Mouse (Mus musculus) adrenal gland, postnatal 36 days (tissue): ENCODE measurements around the gene Dcdc2b. TPM values are rescaled to one million over a fixed set of nuclear protein-coding genes. Genes with fewer than 3 reads are reported as not detected.
A peak's percentile ranks its signal among the peaks of the same experiment; 100 is the strongest.

ENCODE experiments used
- DNase-seq, 2 experiments: peaks; one replicate each; pipeline ENCODE4 v3.0.0; 2021; ENCODE audit warnings: mixed read lengths in 1 of 2
- total RNA-seq, 2 experiments: library from RNA; stranded (reverse); gene quantifications; 2 replicates each; pipeline ENCODE4 v1.2.3; 2021

The Dcdc2b gene
- total RNA-seq, 2 experiments from 2014 or later = 0.73 to 2.6 TPM

DNA sequence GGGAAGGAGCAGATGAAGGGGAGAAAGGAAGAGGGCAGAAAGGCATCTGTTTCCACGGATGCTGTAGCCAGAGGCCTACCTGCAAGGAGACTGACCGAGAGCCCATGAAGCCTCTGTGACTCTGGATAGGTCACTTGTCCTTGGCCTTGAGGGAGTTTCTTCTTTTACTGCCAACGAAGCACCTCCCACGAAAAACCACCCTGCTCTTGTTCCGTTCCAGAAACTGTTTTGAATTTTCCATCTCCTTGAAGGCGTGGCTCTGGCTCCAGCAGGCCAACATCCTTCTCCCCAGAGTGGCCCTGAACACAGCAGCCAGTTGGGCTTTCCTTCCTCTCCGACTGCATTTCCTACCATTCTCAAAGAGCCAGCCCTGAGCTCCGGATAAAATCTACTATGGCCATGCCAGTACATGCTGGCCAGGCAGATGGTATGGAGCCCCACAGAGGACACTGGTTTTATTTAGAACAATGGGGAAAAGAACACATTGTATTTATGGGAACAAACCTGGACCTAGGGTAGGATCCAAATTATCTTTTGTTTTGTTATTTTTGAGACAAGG, 7.3 kb upstream of the Dcdc2b start:
- DNase-seq = peak; percentile 42 to 56

DNA sequence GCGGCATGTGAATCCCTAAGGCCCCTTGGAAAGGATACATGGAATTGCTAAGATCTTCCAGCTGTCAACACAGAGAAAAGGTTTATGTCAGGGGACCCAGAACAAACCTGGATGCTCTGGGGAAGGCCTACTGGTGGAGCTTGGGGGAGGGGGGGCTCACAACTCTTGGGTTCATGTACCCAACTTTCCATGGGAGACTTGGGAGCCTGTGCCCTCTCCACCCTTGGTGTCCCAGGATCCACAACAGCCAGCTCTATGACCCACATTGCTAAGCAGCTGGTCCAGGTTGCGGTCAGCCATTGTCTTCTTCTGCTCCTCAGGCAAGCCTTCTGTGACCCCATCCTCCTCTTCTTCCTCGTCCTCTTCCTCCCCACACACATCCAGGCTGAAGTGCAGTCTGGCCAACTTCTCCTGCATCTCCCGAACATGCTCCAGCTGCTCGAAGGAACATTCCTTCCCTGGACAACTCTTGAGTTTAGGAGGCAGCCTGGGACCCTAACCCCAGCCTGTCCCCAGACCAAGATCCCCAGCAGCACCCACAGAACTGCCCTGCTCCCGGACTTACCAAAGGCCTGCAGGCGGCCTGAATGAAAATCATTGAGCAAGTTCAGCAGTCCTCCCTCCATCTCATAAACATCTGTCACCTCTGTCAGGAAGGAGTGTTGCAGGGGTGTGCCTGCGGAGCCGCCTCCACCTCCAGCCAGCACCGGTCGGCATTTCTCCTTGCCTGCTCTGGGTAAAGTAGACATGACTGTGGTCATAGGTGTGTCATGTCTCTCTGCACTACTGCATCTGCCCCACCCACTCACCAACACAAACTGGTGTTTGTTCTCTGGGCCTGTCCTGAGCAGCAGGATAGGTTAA, 6.6 kb upstream of the Dcdc2b start:
- no peak for DNase-seq

DNA sequence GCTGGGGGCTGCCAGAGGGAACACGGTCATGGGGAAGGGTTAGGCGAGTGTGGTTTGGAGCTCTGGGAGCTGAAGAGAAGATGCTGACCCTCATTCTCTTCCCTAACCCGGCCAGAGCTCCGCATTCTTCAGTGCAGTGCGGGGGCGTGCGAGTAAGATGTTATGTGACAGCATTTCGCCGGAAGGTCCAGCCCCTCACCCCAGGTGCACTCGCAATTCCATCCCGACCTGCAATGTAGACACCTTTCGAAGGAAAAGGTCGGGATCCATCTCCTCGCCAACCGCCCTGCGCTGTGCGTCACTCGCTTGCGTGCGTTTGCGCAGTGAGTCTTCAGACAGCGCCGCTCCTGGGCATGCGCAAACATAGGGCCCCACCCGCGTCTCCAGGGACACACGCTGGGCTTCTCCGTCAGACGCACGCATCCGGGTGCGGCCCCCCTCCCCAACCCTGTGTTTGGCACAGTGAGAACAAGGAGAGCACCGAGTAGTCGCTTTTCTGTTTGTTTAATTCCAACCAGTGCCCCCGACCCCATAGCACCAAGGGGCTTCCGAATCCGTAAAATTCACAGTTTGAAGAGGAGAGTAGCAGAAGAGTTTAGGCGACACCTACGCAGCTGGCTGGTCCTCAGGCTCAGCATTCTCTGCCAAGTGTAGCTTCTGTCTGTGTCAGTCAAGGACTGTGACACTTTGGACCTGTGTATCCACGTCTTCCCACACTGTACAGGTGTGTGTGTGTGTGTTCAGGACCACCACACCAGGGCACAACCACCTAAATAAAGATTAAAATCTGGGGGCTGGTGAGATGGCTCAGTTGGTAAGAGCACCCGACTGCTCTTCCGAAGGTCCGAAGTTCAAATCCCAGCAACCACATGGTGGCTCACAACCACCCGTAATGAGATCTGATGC, 5.0 kb upstream of the Dcdc2b start, which contains the start of gene Iqcc:
Gene Iqcc (minus strand): TSS at position 314 of the 906 bp plus-strand sequence.
- DNase-seq = peak; percentile 97

DNA sequence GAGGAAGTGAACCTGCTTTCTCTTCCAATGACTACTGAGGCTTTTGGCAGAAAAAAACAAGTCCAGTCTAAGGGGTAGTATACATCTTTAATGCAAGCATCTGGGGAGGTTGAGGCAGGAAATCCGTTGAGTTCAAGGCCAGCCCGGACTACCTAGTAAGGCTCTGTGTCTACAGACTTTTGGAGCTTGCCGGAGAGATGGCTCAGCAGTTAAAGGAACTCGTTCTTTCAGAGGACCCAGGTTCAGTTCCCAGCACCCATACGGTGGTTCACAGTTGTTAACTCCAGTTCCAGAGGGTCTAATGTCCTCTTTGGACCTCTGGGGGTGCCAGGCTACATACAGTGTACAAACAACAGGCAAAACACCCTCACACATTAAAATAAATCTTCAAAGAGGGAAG, 4.0 kb upstream of the Dcdc2b start:
- DNase-seq = no peak

DNA sequence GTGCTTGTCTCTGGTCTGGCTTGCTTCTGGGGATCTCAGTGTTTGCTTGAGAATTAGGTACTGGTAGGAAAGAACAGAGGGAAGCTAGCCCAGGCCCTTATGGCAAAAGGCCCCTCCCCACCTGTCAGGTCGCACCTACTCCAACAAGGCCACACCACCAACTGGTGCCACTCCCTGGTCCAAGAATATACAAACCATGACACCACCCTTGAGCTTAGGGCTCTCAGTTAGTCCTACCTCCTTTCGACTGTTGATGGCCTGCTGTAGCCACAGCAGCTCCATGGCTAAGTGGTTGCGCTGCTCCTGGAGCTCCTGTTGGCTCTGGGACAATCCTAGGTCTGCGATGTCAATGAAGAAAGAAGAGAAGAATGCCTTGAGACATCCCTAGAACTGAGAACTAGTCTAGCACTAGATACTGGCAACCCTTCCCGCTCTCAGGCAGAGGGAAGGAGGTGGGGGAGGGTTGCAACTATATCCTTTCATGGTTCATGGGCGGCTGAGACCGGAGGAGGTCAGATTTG, 3.1 kb upstream of the Dcdc2b start:
- no peak for DNase-seq

DNA sequence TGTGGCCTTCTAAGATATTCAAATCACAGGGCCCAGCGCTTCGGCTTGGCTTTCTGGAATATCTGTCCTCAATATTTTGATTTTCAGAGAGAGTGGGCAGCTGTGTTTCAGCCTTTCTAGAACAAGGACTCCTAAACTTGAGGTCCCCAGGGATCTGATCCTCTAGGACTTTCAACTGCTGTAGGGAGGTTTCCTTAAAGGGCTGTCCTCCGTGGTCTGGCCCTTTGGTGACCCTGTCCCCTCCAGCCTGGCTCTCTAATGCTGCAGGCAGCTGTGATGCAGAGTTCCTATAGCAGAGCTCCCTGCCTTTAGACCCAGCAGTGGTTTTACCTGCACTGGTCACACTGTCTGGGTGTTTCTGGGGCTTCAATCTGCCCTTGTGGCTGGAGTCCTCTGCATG, 2.6 kb upstream of the Dcdc2b start:
- DNase-seq = no peak

DNA sequence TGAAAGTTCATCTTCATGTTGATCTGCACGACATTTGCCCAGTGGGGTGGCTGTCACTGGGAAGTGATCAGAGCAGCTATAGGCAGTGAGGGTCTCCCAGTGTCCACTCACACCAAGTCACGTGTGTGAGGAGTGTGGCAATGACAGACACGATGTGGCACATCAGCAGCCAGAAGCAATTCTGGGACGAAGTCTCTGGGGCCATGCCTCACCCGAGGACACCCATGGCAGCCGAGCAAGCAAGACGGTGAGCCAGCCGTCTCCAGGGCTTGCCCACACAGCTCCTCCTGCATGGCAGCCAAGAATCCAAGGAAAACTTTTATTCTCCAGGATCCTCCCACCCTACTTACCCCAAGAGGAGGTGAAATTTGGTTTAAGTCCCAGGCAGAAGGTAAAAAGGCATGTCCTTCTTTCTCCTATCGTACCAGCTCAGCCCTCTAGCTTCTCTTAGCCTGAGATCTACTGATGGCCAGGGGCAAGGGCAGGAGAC, 1.8 kb upstream of the Dcdc2b start:
- DNase-seq = no peak

DNA sequence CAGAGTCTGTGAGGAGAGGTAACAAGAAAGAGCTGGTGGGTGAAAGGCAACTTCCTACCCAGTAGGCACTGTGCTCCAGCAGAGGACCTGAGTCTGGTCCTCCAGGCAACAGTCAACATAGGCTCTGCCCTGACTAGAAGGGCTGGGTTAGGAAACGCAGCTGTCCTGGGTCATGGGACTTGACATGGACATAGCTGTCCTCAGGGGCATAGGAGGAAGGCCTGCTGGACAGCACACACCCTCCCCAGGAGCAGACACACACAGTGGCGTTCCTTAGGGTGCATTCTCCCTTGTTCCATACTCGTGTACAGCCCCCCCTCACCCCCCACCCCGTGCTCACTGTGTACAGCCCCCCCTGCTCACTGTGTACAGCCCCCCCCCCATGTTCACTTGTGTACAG, 3.6 kb downstream of the Dcdc2b start:
- no peak for DNase-seq

DNA sequence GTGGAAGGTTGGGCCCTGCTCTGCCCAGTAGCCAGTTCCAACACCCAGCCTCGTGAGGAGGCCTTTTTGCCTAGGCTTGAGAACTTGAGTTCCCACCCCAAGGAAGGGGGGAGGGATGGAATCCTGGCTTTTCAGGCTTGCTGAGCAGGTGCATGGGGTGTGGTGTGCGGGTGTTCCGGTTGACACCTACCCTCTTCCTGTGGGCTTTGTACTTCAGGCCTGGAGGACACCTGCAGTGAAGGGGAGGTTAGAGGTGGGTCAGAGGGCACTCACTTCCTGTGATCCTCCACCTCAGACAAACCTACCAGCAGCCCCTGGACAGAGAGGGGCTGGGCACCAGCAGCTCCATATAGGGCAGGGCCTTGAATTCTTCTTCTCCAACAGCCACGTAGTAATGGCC, 4.0 kb downstream of the Dcdc2b start:
- DNase-seq = no peak

DNA sequence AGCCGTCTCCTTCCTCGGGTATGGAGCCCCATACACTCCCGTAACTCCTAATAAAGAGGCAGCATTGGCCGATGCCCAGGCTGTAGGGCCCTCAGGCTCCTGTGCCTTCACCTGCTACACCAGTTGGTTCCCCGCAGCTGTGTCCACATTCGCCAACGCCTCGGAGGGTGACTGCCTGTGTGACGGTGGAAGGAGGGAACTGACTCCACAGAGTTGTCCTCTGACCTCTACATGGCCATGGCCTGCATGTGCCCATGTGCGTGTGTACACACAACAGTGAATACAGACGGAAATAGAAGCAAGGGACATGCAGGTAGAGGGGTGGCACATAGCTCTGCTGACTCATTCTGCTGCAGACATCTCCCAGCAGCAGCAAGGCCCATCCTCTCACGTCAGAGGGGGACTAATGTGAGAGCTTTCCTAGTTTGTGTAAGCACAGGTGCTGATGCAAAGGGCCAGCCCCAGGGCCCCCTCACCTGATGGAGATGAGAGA, 4.9 kb downstream of the Dcdc2b start:
- no peak for DNase-seq

DNA sequence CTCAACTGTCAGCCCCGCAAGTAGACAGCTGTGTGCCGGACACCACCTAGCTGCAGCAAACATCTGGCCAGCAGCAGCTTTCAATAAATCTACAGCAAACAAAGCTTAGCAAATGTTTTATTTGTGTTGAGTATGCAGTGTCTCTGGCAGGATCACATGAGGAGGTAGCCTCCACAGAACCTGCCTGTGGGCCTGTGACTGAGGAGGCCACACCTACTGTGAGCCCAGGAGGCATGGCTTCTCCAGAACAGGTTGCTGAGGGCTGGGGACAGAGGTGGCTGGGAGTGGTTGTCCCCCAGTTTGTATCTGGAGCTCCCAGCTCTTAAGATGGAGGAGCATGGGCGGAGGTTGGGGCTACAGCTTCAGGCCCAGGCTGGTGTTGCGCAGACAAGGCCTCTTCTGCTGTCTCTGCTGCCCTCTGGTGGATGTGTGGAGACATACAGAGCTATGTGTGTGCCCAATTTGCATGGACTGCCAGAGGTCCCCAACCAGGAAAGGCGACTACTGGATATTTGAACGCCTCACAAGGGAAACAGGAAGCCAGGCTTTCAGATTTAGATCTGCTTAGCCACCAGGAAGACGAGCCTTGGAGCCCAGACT, 5.5 kb downstream of the Dcdc2b start:
- peak; percentile 80 to 88 for DNase-seq

DNA sequence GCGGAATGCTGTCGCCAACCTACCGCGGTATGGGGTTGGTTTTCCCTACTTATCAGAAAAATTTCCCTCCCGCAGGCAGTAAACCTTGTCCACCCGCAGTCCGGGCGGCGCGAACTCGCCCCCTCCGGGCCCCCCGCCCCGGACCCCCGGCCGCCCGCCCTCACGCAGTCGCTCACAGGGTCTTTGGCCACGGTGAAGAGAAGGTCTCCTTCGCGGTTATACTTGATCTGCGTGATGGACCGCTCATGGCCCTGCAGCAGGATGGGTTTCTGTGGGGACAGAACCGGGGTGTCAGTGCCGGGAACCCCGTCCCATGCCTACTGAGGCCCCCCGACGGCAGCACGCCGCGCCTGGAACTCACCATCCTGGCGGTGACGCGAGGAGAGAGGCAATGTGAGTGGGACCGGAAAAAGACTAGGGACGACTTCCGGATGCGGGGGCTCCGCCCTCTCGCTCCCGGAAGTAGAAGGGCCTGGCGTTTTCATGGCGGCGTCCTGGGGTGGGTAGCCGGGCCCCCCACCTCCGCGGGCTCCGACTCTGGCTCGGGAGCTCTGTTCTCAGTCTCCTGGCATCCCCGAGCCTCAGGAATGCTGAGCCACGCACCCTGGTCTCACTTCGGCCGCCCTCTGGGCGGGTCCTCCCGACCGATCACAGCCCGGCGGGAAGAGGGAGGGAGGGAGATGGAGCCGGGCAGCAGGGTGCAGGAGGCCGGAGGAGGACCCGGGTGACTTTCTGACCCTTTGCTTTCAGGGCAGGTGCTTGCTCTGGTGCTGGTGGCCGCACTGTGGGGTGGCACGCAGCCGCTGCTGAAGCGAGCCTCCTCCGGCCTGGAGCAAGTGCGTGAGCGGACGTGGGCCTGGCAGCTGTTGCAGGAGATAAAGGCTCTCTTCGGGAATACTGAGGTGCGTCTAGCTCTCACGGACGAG, 13.6 kb downstream of the Dcdc2b start, which contains the start of the genes Eif3i and Tmem234:
Gene Eif3i (minus strand): TSS at position 416 of the 926 bp plus-strand sequence.
Gene Tmem234 (plus strand): TSS at position 436 of the 926 bp plus-strand sequence.
- DNase-seq = peak; percentile 89 to 91

DNA sequence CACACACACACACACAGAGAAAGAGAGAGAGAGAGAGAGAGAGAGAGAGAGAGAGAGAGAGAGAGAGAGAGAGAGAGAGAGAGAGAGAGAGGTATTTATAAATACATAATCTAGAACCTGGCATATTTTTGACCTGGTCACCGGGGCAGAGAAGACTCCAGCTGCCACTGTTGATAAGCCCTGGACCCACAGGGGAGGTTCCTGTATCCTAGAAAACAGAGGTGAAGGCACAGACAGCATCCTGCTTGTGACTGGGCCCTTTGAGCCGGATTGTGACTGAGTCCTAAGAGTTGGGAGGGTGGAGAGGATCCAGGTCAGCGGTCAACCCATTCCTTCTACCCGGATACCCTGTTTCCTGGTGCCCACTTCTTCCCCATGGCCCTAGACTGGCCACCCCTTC, 25.2 kb downstream of the Dcdc2b start:
- DNase-seq = no peak

DNA sequence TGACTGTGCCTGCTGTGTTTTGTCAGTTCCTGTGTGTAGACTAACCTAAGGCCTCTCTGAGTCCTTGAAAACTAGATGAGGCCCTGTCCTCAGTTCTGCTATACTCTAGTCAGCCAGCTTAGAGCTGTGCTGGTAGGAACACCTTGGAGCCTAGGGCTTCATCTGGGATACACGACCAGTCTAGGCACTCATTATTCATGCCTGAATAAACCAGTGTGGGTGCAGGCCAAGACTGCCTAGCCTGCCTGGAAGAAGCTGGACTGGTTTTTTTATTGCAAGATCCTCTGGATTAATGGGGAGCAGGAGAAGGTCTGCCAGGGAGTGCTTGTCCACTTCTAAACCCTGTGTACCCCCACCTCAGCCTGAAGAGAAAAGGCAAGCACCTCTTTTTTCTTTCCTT, 27.1 kb downstream of the Dcdc2b start:
- no peak for DNase-seq

DNA sequence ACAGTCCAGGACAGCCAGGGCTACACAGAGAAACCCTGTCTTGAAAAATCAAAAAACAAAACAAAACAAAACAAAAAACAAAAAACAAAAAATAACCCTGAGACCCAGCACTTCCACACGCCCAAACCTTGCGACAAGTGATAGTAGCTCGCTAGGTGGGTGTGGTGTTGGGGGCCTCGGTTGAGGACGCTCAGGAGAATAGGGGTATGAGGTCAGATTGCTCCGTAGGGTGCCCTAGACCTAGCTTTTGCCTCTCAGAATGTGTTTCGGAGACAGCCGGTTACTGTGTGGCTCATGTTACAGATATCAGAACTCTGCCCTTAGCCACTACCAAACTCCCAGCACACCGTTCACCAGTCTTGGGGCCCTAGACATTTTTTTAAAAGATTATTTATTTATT, 28.3 kb downstream of the Dcdc2b start:
- DNase-seq = no peak

DNA sequence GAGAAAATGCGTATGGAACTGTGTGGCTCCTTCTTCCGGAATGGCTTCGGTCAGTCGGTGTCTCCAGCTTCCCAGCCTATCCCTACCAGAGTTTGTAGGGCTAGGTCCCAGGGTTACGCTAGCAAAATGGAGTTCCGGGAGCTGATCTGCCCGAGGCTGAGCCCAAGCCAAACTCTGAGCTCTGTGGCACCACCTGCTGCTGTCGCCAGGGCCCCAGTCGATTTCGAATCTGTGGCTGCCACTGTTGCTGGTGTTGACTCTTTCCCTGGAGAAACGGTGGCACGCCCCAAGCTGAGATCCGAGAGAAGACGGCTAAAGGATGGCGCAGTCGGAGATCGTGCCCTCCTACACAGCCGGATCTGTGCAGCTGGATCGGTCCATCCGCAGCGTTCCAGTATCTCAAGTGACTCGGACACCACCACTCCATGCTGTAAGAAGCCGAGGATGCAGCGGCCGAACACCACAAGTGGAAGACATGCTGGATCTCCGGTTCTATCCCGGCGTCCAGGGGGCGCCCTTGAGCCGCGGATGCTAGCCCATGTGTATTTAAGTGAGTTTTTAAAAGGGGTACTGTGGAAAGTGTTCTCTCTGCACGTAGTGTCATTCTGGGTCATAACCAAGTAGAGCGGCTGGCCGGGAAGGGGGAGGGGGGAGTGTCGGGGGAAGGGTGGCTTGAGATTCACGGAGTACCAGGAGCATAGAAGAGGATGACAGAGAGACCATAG, 29.0 kb downstream of the Dcdc2b start:
- peak; percentile 91 to 94 for DNase-seq

DNA sequence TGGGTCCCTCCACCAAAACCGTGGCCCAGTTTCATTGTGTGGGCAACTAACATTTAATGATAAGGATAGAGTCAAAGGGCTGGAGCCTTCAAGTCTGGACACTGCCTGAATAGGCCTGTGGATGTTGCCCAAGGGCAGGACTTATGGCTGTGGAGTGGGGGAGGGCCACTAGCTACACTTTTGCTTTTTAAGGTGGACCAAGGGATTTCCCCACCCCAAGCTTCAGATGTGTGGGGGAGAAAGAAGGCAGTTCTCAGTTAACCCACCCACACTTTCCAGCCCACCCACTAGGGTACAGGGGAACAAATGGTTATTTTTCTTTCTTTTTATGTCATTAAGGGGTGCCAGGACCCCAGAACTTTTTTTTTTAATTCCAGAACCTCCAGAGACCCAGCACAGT, 29.7 kb downstream of the Dcdc2b start:
- DNase-seq = no peak

DNA sequence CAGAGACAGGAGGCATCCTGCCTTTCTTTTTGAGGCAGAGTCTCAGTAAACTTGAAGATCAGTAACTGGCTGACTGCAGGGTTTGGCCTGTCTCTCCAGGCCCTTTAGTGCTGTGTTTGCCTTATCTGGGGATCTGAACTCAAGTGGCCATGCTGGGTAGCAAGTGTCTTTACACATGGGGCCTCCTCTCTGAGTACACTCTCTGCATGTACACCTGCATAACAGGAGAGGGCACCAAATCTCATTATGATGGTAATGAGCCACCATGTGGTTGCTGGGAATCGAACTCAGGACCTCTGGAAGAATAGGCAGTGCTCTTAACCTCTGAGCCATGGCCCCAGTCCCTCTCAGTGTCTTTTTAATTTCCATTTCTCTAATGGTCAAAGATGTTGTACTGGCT, 31.8 kb downstream of the Dcdc2b start:
- no peak for DNase-seq

DNA sequence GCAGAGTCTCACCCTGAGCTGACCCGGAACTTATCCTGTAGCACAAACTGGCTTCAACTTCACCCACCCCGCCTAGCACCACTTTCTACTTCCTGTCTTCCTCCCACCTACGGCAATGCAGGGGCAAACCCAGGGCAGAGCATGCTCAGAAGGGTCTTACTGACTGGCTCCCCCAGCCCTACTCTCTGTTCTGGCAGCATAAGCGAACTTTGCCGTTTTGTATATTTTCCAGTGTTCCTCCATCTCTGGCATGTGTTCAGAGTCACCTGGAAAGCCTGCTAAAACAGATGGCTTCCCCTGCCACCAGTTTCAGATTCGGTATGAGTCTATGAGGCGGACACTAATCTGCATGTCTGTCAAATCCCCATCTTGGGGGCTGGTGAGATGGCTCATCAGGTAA, 33.7 kb downstream of the Dcdc2b start:
- DNase-seq = no peak

DNA sequence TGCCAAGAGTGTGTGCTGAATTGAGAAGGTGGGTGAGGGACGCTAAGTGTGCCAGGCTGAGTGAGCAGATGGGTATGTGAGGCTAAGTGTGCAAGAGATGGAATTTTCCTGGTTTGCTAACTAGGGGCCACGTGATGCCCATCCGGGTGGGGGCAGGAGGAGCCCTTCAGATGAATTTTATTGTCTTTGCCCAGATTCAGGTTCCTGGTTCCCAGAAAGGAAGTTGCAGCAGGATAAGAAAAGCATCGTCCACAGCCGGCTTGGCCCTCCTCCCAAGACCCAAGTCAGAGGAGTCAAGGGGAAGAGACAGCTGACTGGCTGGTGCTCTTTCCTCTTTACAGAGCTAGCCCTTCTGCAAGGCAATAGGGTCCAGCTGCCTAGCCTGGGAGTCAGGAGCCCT, 35.6 kb downstream of the Dcdc2b start, which contains the start of gene Fam167b:
Gene Fam167b (minus strand): TSS at position 84 of the 400 bp plus-strand sequence.
- DNase-seq = peak; percentile 60 to 62
